Mouse (Mus musculus) liver, embryonic 16.5 days (tissue): ENCODE results near the gene Lsm2. TPM values are rescaled to one million over a fixed set of nuclear protein-coding genes. Genes with fewer than 3 reads are reported as not detected.
"Not testable (repeated sequence)": the region's sequence is repeated elsewhere in the genome, so short reads cannot be mapped to it uniquely, and the experiment has no call there.

Experiments
- ATAC-seq: fragments of 200-750 bp; cut with Nextera tagmentation; 2 replicates; pipeline ENCODE4 v1.8.0; 2017; ENCODE audit warnings: low read depth, mild to moderate bottlenecking, moderate number of reproducible peaks, moderate library complexity
- H3K27ac ChIP-seq: fragments of 300-500 bp; sonication (generic); 2 replicates; pipeline ENCODE4 v1.5.1; 2014; ENCODE audit warnings: mild to moderate bottlenecking, low read length
- H3K27me3 ChIP-seq: fragments of 300-500 bp; sonication (generic); 2 replicates; pipeline ENCODE4 v1.6.1; 2014; ENCODE audit warnings: low read depth, low read length, mixed read lengths; ENCODE audit not compliant: control insufficient read depth, insufficient read depth
- H3K36me3 ChIP-seq: fragments of 300-500 bp; sonication (generic); 2 replicates; pipeline ENCODE4 v1.6.1; 2014; ENCODE audit warnings: mild to moderate bottlenecking; ENCODE audit not compliant: control insufficient read depth, insufficient read depth
- H3K4me1 ChIP-seq: fragments of 300-500 bp; sonication (generic); 2 replicates; pipeline ENCODE4 v1.6.1; 2014; ENCODE audit warnings: low read depth, low read length, mixed read lengths; ENCODE audit not compliant: control insufficient read depth
- H3K4me2 ChIP-seq: fragments of 300-500 bp; sonication (generic); 2 replicates; pipeline ENCODE4 v1.6.1; 2014; ENCODE audit warnings: low read depth, low read length, mixed read lengths
- H3K4me3 ChIP-seq: fragments of 300-500 bp; sonication (generic); 2 replicates; pipeline ENCODE4 v1.5.1; 2014; ENCODE audit warnings: low read depth, mild to moderate bottlenecking, low read length
- H3K9ac ChIP-seq: fragments of 300-500 bp; sonication (generic); 2 replicates; pipeline ENCODE4 v1.6.1; 2014; ENCODE audit warnings: low read depth, low read length
- H3K9me3 ChIP-seq: fragments of 300-500 bp; sonication (generic); replicated peaks from 2 replicates; pipeline ENCODE4 v1.6.1; 2016; ENCODE audit warnings: low read length; ENCODE audit not compliant: control insufficient read depth
- WGBS: fragments of 180-500 bp; shearing (Covaris S2); extraction: QIAGEN DNeasy Blood & Tissue Kit; methylation state at CpG from one replicate; pipeline ENCODE4 v1.1.7; 2014; ENCODE audit not compliant: insufficient replicate concordance; 5-methylcytosine and 5-hydroxymethylcytosine counted together
- polyA plus RNA-seq: library from polyadenylated mRNA; unstranded; fragments of >200 nt; fragmentation: Nextera tagmentation; extraction: Ambion mirVana; gene quantifications from 2 replicates; pipeline ENCODE4 v1.2.1, GENCODE M21; 2015

Gene Lsm2
- polyA plus RNA-seq, 1 experiment from 2014 or later, result 97.6 TPM

DNA sequence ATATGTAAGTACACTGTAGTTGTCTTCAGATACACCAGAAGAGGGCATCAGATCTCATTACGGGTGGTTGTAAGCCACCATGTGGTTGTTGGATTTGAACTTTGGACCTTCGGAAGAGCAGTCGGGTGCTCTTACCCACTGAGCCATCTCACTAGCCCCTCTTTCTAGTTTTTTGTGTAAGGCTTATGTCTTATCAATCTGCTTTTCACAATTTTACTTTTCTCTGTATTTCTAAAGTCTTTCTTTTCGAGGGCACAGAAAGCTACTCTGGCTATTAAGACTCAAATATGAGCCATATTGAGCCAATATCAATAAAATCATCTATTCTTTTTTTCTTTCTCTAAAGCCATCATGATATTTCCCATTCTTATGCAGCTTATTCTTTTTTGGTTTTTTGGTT lies 13.5 kb downstream of the Lsm2 start:
- Histone ChIP-seq H3K4me1 (peaks cover 28% of the 10 kb centered on the region), H3K36me3 (peaks cover 16% of the 10 kb centered on the region)
- 80% methylated on average over 4 of the region's 4 CpGs for whole genome bisulfite sequencing
- not testable (repeated sequence) for H3K4me2 ChIP-seq, H3K9me3 ChIP-seq, H3K27ac ChIP-seq, ATAC-seq, H3K9ac ChIP-seq, H3K27me3 ChIP-seq, H3K4me3 ChIP-seq

DNA sequence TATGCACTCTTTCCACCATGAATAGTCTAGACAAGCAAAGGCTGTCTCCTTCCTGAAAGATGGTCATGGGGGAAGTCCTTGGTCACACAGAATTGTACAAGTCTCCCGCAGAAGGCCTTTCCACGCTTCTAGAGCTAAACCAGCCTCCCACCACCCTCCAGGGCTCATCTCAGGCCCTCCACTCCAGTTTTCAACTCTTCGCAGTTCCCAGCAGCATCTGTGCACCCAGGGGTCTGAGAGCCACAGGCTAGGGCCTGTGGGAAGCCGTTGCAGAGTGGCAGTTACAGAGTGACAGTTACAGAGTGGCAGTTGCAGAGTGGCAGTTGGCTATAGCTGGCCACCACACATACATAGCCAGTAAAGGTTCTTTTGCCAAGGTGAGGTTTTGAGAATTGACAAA lies 14.3 kb downstream of the Lsm2 start:
- H3K27me3 ChIP-seq, H3K27ac ChIP-seq, H3K4me3 ChIP-seq, ATAC-seq, H3K9ac ChIP-seq, H3K4me2 ChIP-seq, H3K9me3 ChIP-seq: not testable (repeated sequence)
- peaks cover 28% of the 10 kb centered on the region for H3K4me1 ChIP-seq
- H3K36me3 ChIP-seq, result peaks cover 10% of the 10 kb centered on the region
- 79% methylated on average over 4 of the region's 4 CpGs for WGBS

DNA sequence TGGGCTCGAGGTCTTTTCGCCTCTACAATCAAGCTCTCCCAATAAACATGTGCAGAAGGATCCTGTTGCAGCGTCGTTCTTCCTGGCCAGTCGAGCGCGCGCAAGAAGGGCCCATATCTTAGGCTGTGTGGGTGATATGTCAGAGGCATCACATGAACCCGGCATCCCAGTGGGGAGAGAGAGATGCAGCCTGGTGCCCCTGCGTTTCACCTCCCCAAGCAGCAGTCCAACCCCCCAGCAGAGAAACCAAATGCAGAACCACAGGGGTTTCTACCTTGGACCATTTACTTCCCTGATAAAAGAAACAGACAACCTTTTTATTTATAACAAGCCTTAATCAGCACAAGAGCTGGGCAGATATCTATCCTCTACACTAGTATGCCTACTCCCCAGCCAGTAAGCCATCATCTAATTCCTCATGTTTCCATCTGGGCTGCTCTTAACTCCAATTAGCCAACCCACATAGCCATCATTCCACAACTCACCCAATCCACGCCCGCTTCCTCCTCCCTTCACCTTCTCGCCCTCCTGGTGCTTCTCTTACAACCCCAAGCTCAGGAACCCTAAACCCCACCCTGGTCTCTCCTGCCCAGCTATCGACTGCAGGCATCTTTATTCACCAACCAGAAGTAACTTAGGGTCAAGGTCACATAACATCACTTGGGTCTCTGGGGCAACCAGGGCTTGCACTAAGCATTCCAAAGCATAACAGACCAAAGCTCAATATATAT lies 14.9 kb downstream of the Lsm2 start:
- no peaks in the 10 kb centered on the region for H3K27me3 ChIP-seq
- H3K9ac ChIP-seq, result peak overlapping the region; percentile 29; the same call in 1 of the 2 replicates
- peak overlapping the region; percentile 51 for H3K27ac ChIP-seq
- no peak for ATAC-seq
- H3K4me2 ChIP-seq, result peak overlapping the region; percentile 95
- H3K4me1 ChIP-seq, result peaks cover 28% of the 10 kb centered on the region
- peak overlapping the region; percentile 82 for H3K4me3 ChIP-seq
- peaks cover 10% of the 10 kb centered on the region for H3K36me3 ChIP-seq
- WGBS, result 68% methylated on average over 12 of the region's 14 CpGs
- no peaks in the 10 kb centered on the region for H3K9me3 ChIP-seq

DNA sequence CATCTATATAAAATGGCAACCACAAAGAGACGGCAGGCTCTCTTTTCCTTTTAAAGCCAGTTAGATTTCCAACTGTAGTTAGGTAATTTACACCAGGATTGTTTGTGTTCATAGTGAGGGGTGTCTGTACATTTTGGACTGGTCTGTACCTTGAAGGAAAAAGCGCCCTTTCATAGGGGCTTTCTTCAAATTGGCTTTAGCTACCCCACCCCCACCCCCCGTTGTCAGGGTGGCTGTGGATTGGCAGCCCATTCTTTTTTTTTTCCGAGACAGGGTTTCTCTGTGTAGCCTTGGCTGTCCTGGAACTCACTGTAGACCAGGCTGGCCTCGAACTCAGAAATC lies 15.5 kb downstream of the Lsm2 start:
- Histone ChIP-seq H3K27ac (peak overlapping the region; percentile 51), H3K36me3 (peaks cover 10% of the 10 kb centered on the region), H3K9ac (peak overlapping the region; percentile 82; the same call in 1 of the 2 replicates), H3K4me1 (peaks cover 28% of the 10 kb centered on the region), H3K9me3 (no peaks in the 10 kb centered on the region), H3K4me2 (peak overlapping the region; percentile 95), H3K27me3 (no peaks in the 10 kb centered on the region), H3K4me3 (peak overlapping the region; percentile 82)
- 63% methylated on average over 5 of the region's 5 CpGs for WGBS
- no peak for ATAC-seq

DNA sequence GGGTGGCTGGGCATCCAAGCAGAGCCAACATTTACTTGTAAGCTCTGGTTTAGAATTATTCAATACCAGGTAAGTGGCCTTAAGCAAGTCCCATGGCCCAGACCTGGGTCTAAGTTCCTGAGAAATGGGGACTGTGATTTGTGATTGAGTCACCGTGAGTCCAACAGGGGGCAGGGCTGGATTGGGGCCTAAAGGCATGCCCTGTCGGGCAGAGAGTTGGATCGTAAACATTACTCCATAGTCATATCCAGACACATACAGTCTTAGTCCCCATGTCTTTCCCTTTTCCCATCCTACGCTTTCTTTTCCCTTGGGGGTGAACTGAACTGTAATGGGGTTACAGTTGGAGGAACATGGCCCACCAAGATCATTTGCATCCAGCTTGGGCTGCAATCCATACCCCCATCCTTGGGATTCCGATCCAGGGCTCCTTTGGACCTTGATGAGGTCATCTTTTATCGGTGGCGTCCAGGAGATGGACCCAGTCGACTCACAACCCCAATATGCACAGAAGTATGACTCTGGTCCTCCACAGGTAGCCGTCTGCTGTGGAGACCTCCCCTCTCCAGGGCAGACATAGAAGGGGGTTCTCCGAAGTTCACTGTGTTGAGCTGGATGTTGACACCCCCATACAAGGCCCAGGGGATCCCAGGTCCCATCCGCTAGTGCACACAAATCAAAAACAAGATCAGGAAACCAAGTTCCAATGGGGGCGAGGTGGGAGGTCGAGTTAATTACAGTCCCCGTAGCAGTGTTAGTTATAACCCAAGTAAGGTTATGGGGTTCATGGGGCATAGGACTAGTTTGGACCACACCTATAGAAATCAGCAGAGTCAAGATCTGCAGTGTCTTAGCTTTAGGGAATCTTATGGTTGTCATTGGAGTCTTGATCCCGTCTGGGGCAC lies 17.1 kb downstream of the Lsm2 start:
- Histone ChIP-seq H3K4me1 (peaks cover 43% of the 10 kb centered on the region), H3K9ac (peak overlapping the region; percentile 82)
- no peak for ATAC-seq

DNA sequence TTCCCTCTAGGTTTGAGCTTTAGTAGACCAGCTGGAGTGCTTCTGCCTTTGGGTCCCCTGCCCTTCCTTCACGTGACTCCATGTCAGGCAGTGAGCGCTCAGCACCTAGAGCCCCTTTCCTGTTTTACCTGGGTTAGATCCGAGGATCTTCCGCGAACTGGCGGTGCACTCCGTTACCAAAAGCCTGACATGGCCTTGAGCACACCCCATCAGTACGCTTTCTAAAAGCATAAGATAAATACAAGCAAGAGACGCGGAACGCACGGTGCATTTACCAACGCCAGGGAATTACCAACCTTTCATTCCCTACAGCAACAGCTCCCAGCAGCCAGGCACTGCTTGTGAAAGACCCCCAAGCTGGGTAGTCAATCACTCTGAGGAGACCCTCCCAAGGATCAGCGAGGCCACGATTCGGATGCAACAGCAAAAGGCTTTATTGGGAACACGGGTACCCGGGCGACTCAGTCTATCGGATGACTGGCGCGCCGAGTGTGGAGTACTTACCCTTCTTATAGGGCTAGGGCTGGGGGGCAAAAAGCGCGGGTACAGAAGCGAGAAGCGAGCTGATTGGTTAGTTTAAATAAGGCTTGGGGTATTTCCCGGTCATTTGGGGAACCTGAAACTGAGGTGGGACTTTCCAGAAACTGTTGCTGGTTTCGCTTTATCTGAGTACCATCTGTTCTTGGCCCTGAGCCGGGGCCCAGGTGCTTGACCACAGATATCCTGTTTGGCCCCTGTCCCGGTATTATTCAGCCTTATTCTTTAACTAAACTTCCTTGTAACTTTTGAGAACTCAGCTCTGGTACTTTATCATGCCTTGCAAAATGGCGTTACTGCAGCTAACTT lies 18.4 kb downstream of the Lsm2 start:
- peak; percentile 20; the same call in 1 of the 2 replicates for ATAC-seq
- WGBS, result 6% methylated on average over 28 of the region's 32 CpGs

More for the DNA sequence above, 17.1 kb downstream of the Lsm2 start:
- Histone ChIP-seq H3K4me2 (peak overlapping the region; percentile 95), H3K9me3 (no peaks in the 10 kb centered on the region), H3K4me3 (peak overlapping the region; percentile 82), H3K27ac (peak overlapping the region; percentile 95), H3K36me3 (peaks cover 10% of the 10 kb centered on the region), H3K27me3 (no peaks in the 10 kb centered on the region)
- 62% methylated on average over 15 of the region's 15 CpGs for WGBS

DNA sequence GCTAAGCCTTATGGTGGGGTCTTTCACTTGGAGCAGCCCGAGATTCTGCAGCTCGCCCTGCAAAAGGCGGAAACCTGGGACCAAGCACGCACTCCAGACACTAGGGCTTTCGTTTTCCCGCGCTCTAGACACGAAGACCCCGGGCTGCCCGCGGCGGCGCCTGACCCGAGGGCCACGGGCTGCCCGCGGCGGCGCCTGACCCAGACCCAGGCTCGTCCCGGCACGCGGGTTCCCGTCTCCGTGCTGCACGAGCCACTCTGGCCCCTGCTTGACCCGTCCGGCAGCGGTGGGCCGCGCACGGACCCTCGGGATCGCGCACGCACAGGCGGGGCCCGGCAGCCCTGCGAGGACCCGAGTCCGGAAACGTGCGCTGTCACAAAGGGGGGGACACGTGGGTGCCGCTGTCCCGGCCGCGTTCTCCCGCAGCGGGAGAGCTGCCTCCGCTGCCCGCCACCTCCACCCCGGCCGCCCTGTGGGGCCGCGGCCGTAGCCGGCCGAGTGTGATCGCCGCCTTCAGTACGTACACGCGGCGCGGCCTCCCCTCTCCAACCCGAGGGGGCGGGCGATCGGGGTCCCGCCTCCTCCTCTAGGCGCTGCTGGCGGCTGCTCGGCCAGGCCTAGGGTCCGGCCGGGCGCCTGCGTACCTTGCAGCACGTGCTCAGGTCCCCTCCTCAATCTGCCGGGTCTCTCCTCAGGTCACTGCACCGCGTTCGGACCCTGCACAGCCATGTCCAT lies 19.2 kb downstream of the Lsm2 start, which contains the start of gene Vars:
Vars (plus strand) TSS at position 271 of the 735 bp plus-strand sequence.
- peak within 1 kb of the TSS; percentile 95 for H3K4me2 ChIP-seq
- peak within 1 kb of the TSS; percentile 97 for H3K27ac ChIP-seq
- H3K36me3 ChIP-seq, result peaks cover 29% of the 10 kb centered on the region
- H3K4me1 ChIP-seq, result peaks cover 49% of the 10 kb centered on the region
- peak within 1 kb of the TSS; percentile 82 for H3K4me3 ChIP-seq
- WGBS, result under 1% methylated on average over 77 of the region's 83 CpGs
- peak; percentile 83 for ATAC-seq
- peak within 1 kb of the TSS; percentile 95 for H3K9ac ChIP-seq
- no peaks in the 10 kb centered on the region for H3K27me3 ChIP-seq
- H3K9me3 ChIP-seq, result no peaks in the 10 kb centered on the region

More for the DNA sequence above, 18.4 kb downstream of the Lsm2 start:
- Histone ChIP-seq H3K9ac (peak overlapping the region; percentile 95), H3K4me2 (peak overlapping the region; percentile 95), H3K4me1 (peaks cover 49% of the 10 kb centered on the region), H3K36me3 (peaks cover 21% of the 10 kb centered on the region), H3K27ac (peak overlapping the region; percentile 97), H3K4me3 (peak overlapping the region; percentile 82)
- not testable (repeated sequence) for H3K27me3 ChIP-seq, H3K9me3 ChIP-seq
